Mouse (Mus musculus): ENCODE results near the gene Srxn1. TPM values are rescaled to one million over a fixed set of nuclear protein-coding genes. Genes with fewer than 3 reads are reported as not detected.

Srxn1 gene
- polyA plus RNA-seq, 1 experiment = 50.3 TPM

- 90% methylated on average over 2 of the region's 2 CpGs for WGBS
Observed at GRCm38 (mm10) chr2:152128597-152128996, 23.3 kb downstream of the Srxn1 start.

GRCm38 (mm10) chr2:152129778-152130177 lies 24.5 kb downstream of the Srxn1 start:
- H3K4me3 ChIP-seq (ENCODE audit: control insufficient read depth, insufficient read depth, low read length) = no peak overlapping the region
- 77% methylated on average over 3 of the region's 3 CpGs for WGBS
- H3K4me1 ChIP-seq (replicated peaks; ENCODE audit: control insufficient read depth, insufficient read depth, low read length) = no peaks in the 10 kb centered on the region
- no peaks in the 10 kb centered on the region for H3K36me3 ChIP-seq (ENCODE audit: control insufficient read depth, insufficient read depth, low read length)
- no peak overlapping the region for H3K27ac ChIP-seq (ENCODE audit: control insufficient read depth, insufficient read depth, low read length)
- TF ChIP-seq POLR2A (IDR thresholded peaks at IDR 0.05; ENCODE audit: control insufficient read depth, extremely low read depth, insufficient read depth, low read length, poor library complexity) = no peak
- TF ChIP-seq CTCF (IDR thresholded peaks at IDR 0.05; ENCODE audit: borderline replicate concordance, control insufficient read depth, extremely low read depth, insufficient read depth, low read length, poor library complexity) = no peak
- no peak for DNase-seq
- no peaks in the 10 kb centered on the region for H3K27me3 ChIP-seq (ENCODE audit: control insufficient read depth, insufficient read depth, low read length)

More at GRCm38 (mm10) chr2:152128597-152128996, 23.3 kb downstream of the Srxn1 start:
- Histone ChIP-seq H3K27me3 (ENCODE audit: control insufficient read depth, insufficient read depth, low read length) (no peaks in the 10 kb centered on the region), H3K36me3 (ENCODE audit: control insufficient read depth, insufficient read depth, low read length) (no peaks in the 10 kb centered on the region), H3K4me1 (replicated peaks; ENCODE audit: control insufficient read depth, insufficient read depth, low read length) (no peaks in the 10 kb centered on the region), H3K4me3 (ENCODE audit: control insufficient read depth, insufficient read depth, low read length) (no peak overlapping the region), H3K27ac (ENCODE audit: control insufficient read depth, insufficient read depth, low read length) (no peak overlapping the region)
- no peak for DNase-seq
- TF ChIP-seq POLR2A (IDR thresholded peaks at IDR 0.05; ENCODE audit: control insufficient read depth, extremely low read depth, insufficient read depth, low read length, poor library complexity) (no peak), CTCF (IDR thresholded peaks at IDR 0.05; ENCODE audit: borderline replicate concordance, control insufficient read depth, extremely low read depth, insufficient read depth, low read length, poor library complexity) (no peak)

GRCm38 (mm10) chr2:152132016-152132415 lies 26.7 kb downstream of the Srxn1 start:
- Histone ChIP-seq H3K4me3 (ENCODE audit: control insufficient read depth, insufficient read depth, low read length) (no peak overlapping the region), H3K27ac (ENCODE audit: control insufficient read depth, insufficient read depth, low read length) (no peak overlapping the region), H3K27me3 (ENCODE audit: control insufficient read depth, insufficient read depth, low read length) (no peaks in the 10 kb centered on the region), H3K4me1 (replicated peaks; ENCODE audit: control insufficient read depth, insufficient read depth, low read length) (no peaks in the 10 kb centered on the region), H3K36me3 (ENCODE audit: control insufficient read depth, insufficient read depth, low read length) (no peaks in the 10 kb centered on the region)
- DNase-seq = no peak
- 58% methylated on average over 9 of the region's 9 CpGs for WGBS
- TF ChIP-seq CTCF (IDR thresholded peaks at IDR 0.05; ENCODE audit: borderline replicate concordance, control insufficient read depth, extremely low read depth, insufficient read depth, low read length, poor library complexity) (no peak), POLR2A (IDR thresholded peaks at IDR 0.05; ENCODE audit: control insufficient read depth, extremely low read depth, insufficient read depth, low read length, poor library complexity) (no peak)

GRCm38 (mm10) chr2:152132691-152133090 lies 27.4 kb downstream of the Srxn1 start:
- no peaks in the 10 kb centered on the region for H3K4me1 ChIP-seq (replicated peaks; ENCODE audit: control insufficient read depth, insufficient read depth, low read length)
- WGBS = 81% methylated on average over 8 of the region's 8 CpGs
- H3K27ac ChIP-seq (ENCODE audit: control insufficient read depth, insufficient read depth, low read length) = no peak overlapping the region
- H3K4me3 ChIP-seq (ENCODE audit: control insufficient read depth, insufficient read depth, low read length) = no peak overlapping the region
- no peak for DNase-seq
- H3K27me3 ChIP-seq (ENCODE audit: control insufficient read depth, insufficient read depth, low read length) = no peaks in the 10 kb centered on the region
- no peaks in the 10 kb centered on the region for H3K36me3 ChIP-seq (ENCODE audit: control insufficient read depth, insufficient read depth, low read length)
- TF ChIP-seq POLR2A (IDR thresholded peaks at IDR 0.05; ENCODE audit: control insufficient read depth, extremely low read depth, insufficient read depth, low read length, poor library complexity) (no peak), CTCF (IDR thresholded peaks at IDR 0.05; ENCODE audit: borderline replicate concordance, control insufficient read depth, extremely low read depth, insufficient read depth, low read length, poor library complexity) (no peak)

GRCm38 (mm10) chr2:152139191-152139987 lies 34.1 kb downstream of the Srxn1 start:
- Histone ChIP-seq H3K4me3 (ENCODE audit: control insufficient read depth, insufficient read depth, low read length) (no peak overlapping the region), H3K4me1 (replicated peaks; ENCODE audit: control insufficient read depth, insufficient read depth, low read length) (no peaks in the 10 kb centered on the region; the same call in 1 of the 2 replicates), H3K36me3 (ENCODE audit: control insufficient read depth, insufficient read depth, low read length) (no peaks in the 10 kb centered on the region), H3K27me3 (ENCODE audit: control insufficient read depth, insufficient read depth, low read length) (peaks cover 6% of the 10 kb centered on the region; the same call in 1 of the 2 replicates), H3K27ac (ENCODE audit: control insufficient read depth, insufficient read depth, low read length) (no peak overlapping the region)
- TF ChIP-seq POLR2A (IDR thresholded peaks at IDR 0.05; ENCODE audit: control insufficient read depth, extremely low read depth, insufficient read depth, low read length, poor library complexity) (no peak), CTCF (IDR thresholded peaks at IDR 0.05; ENCODE audit: borderline replicate concordance, control insufficient read depth, extremely low read depth, insufficient read depth, low read length, poor library complexity) (no peak)
- WGBS = 69% methylated on average over 10 of the region's 10 CpGs
- DNase-seq = no peak

- H3K27me3 ChIP-seq (ENCODE audit: control insufficient read depth, insufficient read depth, low read length) = peaks cover 6% of the 10 kb centered on the region; the same call in 1 of the 2 replicates
- H3K27ac ChIP-seq (ENCODE audit: control insufficient read depth, insufficient read depth, low read length) = no peak overlapping the region
- TF ChIP-seq POLR2A (IDR thresholded peaks at IDR 0.05; ENCODE audit: control insufficient read depth, extremely low read depth, insufficient read depth, low read length, poor library complexity) (no peak), CTCF (IDR thresholded peaks at IDR 0.05; ENCODE audit: borderline replicate concordance, control insufficient read depth, extremely low read depth, insufficient read depth, low read length, poor library complexity) (no peak)
- 94% methylated on average over 11 of the region's 11 CpGs for WGBS
- H3K4me3 ChIP-seq (ENCODE audit: control insufficient read depth, insufficient read depth, low read length) = no peak overlapping the region
- DNase-seq = no peak
- H3K4me1 ChIP-seq (replicated peaks; ENCODE audit: control insufficient read depth, insufficient read depth, low read length) = no peaks in the 10 kb centered on the region; the same call in 1 of the 2 replicates
- no peaks in the 10 kb centered on the region for H3K36me3 ChIP-seq (ENCODE audit: control insufficient read depth, insufficient read depth, low read length)
Observed at GRCm38 (mm10) chr2:152140941-152141340, 35.6 kb downstream of the Srxn1 start.

Data from thymus, adult 2 months (tissue).